Mouse (Mus musculus) hindbrain, embryonic 13.5 days (tissue): Measurements from ENCODE around the gene Gtf2i. TPM values are rescaled to one million over a fixed set of nuclear protein-coding genes. Genes with fewer than 3 reads are reported as not detected.
"Not testable (repeated sequence)": the region's sequence is repeated elsewhere in the genome, so short reads cannot be mapped to it uniquely, and the experiment has no call there.

Experiments used
- ATAC-seq: fragments of 200-750 bp; cut with Nextera tagmentation; 2 replicates; pipeline ENCODE4 v1.8.0; 2017; ENCODE audit warnings: moderate TSS enrichment; ENCODE audit not compliant: low FRiP score
- H3K27ac ChIP-seq: fragments of 300-500 bp; sonication (generic); 2 replicates; pipeline ENCODE4 v1.5.1; 2015; ENCODE audit warnings: inconsistent platforms, mild to moderate bottlenecking, moderate library complexity
- H3K27me3 ChIP-seq: fragments of 300-500 bp; sonication (generic); 2 replicates; pipeline ENCODE4 v1.6.1; 2015; ENCODE audit warnings: mild to moderate bottlenecking, inconsistent platforms
- H3K36me3 ChIP-seq: fragments of 300-500 bp; sonication (generic); 2 replicates; pipeline ENCODE4 v1.6.1; 2015; ENCODE audit warnings: mild to moderate bottlenecking, inconsistent platforms
- H3K4me1 ChIP-seq: fragments of 300-500 bp; sonication (generic); replicated peaks from 2 replicates; pipeline ENCODE4 v1.6.1; 2015; ENCODE audit warnings: inconsistent platforms
- H3K4me2 ChIP-seq: fragments of 300-500 bp; sonication (generic); 2 replicates; pipeline ENCODE4 v1.6.1; 2015; ENCODE audit warnings: inconsistent platforms, mild to moderate bottlenecking, moderate library complexity
- H3K4me3 ChIP-seq: fragments of 300-500 bp; sonication (generic); 2 replicates; pipeline ENCODE4 v1.5.1; 2015; ENCODE audit warnings: mild to moderate bottlenecking, inconsistent platforms
- H3K9ac ChIP-seq: fragments of 300-500 bp; sonication (generic); 2 replicates; pipeline ENCODE4 v1.6.1; 2015; ENCODE audit warnings: mild to moderate bottlenecking, inconsistent platforms
- H3K9me3 ChIP-seq: fragments of 300-500 bp; sonication (generic); 2 replicates; pipeline ENCODE4 v1.6.1; 2016; ENCODE audit warnings: inconsistent platforms
- WGBS: fragments of 180-500 bp; shearing (Covaris S2); methylation state at CpG from one replicate; pipeline ENCODE4 v1.1.7; 2015; 5-methylcytosine and 5-hydroxymethylcytosine counted together
- polyA plus RNA-seq: library from polyadenylated mRNA; unstranded; fragments of >200 nt; fragmentation: Nextera tagmentation; extraction: Ambion mirVana; gene quantifications from 2 replicates; pipeline ENCODE4 v1.2.1, GENCODE M21; 2015

Gtf2i gene
- polyA plus RNA-seq = 173 TPM in 2 replicates

GRCm38 (mm10) chr5:134314688-134315622 is at the start of gene Gtf2i:
Gtf2i (minus strand) TSS chr5:134314760.
- H3K4me3 ChIP-seq = peak within 1 kb of the TSS; percentile 84
- H3K4me1 ChIP-seq = peaks cover 39% of the 10 kb centered on the region
- ATAC-seq = peak; percentile 92
- under 1% methylated on average over 34 of the region's 40 CpGs for WGBS
- H3K9ac ChIP-seq = peak within 1 kb of the TSS; percentile 99
- peak within 1 kb of the TSS; percentile 100 for H3K27ac ChIP-seq
- peaks cover 16% of the 10 kb centered on the region for H3K36me3 ChIP-seq
- H3K9me3 ChIP-seq = no peaks in the 10 kb centered on the region
- no peaks in the 10 kb centered on the region for H3K27me3 ChIP-seq
- H3K4me2 ChIP-seq = peak within 1 kb of the TSS; percentile 82

- Histone ChIP-seq H3K4me2 (no peak overlapping the region), H3K27ac (no peak overlapping the region), H3K4me1 (no peaks in the 10 kb centered on the region), H3K9me3 (no peaks in the 10 kb centered on the region), H3K27me3 (no peaks in the 10 kb centered on the region), H3K9ac (no peak overlapping the region), H3K4me3 (no peak overlapping the region), H3K36me3 (peaks cover 63% of the 10 kb centered on the region)
- no peak for ATAC-seq
- WGBS = 93% methylated on average over 4 of the region's 4 CpGs
Measured at GRCm38 (mm10) chr5:134359101-134359500, 44.5 kb upstream of the Gtf2i start.

GRCm38 (mm10) chr5:134355372-134355771 is 40.8 kb upstream of the Gtf2i start:
- 94% methylated on average over 4 of the region's 4 CpGs for WGBS
- ATAC-seq = not testable (repeated sequence)

GRCm38 (mm10) chr5:134353117-134353516 is 38.6 kb upstream of the Gtf2i start:
- H3K4me3 ChIP-seq = no peak overlapping the region
- no peak overlapping the region for H3K27ac ChIP-seq
- no peaks in the 10 kb centered on the region for H3K9me3 ChIP-seq
- no peak for ATAC-seq
- no peak overlapping the region for H3K4me2 ChIP-seq
- H3K9ac ChIP-seq = no peak overlapping the region
- WGBS = 69% methylated on average over 4 of the region's 4 CpGs
- H3K27me3 ChIP-seq = no peaks in the 10 kb centered on the region
- peaks cover 5% of the 10 kb centered on the region; the same call in 1 of the 2 replicates for H3K4me1 ChIP-seq
- H3K36me3 ChIP-seq = peaks cover 11% of the 10 kb centered on the region

More at GRCm38 (mm10) chr5:134355372-134355771, 40.8 kb upstream of the Gtf2i start:
- not testable (repeated sequence) for H3K27me3 ChIP-seq, H3K9ac ChIP-seq, H3K4me2 ChIP-seq, H3K4me1 ChIP-seq, H3K27ac ChIP-seq, H3K9me3 ChIP-seq, H3K4me3 ChIP-seq
- H3K36me3 ChIP-seq = peaks cover 33% of the 10 kb centered on the region

- no peaks in the 10 kb centered on the region for H3K9me3 ChIP-seq
- H3K4me2 ChIP-seq = no peak overlapping the region
- peaks cover 5% of the 10 kb centered on the region for H3K36me3 ChIP-seq
- peaks cover 5% of the 10 kb centered on the region; the same call in 1 of the 2 replicates for H3K4me1 ChIP-seq
- no peak overlapping the region for H3K4me3 ChIP-seq
- H3K27ac ChIP-seq = no peak overlapping the region
- whole genome bisulfite sequencing = 86% methylated on average over 3 of the region's 3 CpGs
- H3K27me3 ChIP-seq = no peaks in the 10 kb centered on the region
- no peak for ATAC-seq
- H3K9ac ChIP-seq = no peak overlapping the region
Measured at GRCm38 (mm10) chr5:134352527-134353001, 38.0 kb upstream of the Gtf2i start.

- peak overlapping the region; percentile 31 for H3K4me2 ChIP-seq
- peaks cover 5% of the 10 kb centered on the region; the same call in 1 of the 2 replicates for H3K4me1 ChIP-seq
- H3K4me3 ChIP-seq = no peak overlapping the region
- no peaks in the 10 kb centered on the region for H3K9me3 ChIP-seq
- 14% methylated on average over 10 of the region's 10 CpGs for WGBS
- 0 out of 2 replicates have a peak, but pooled peaks have one; percentile 49 for ATAC-seq
- H3K27me3 ChIP-seq = no peaks in the 10 kb centered on the region
- H3K36me3 ChIP-seq = no peaks in the 10 kb centered on the region
- H3K9ac ChIP-seq = no peak overlapping the region
- H3K27ac ChIP-seq = no peak overlapping the region
Measured at GRCm38 (mm10) chr5:134350660-134351059, 36.1 kb upstream of the Gtf2i start.

GRCm38 (mm10) chr5:134347066-134347465 is 32.5 kb upstream of the Gtf2i start:
- no peak overlapping the region for H3K4me3 ChIP-seq
- no peaks in the 10 kb centered on the region for H3K27me3 ChIP-seq
- no peaks in the 10 kb centered on the region for H3K9me3 ChIP-seq
- peaks cover 5% of the 10 kb centered on the region; the same call in 1 of the 2 replicates for H3K4me1 ChIP-seq
- WGBS = 75% methylated on average over 2 of the region's 2 CpGs
- no peak overlapping the region for H3K9ac ChIP-seq
- no peak overlapping the region for H3K27ac ChIP-seq
- no peak overlapping the region for H3K4me2 ChIP-seq
- no peaks in the 10 kb centered on the region for H3K36me3 ChIP-seq
- ATAC-seq = no peak

- H3K9me3 ChIP-seq = no peaks in the 10 kb centered on the region
Measured at GRCm38 (mm10) chr5:134345449-134345848, 30.9 kb upstream of the Gtf2i start.

GRCm38 (mm10) chr5:134344076-134344475 is 29.5 kb upstream of the Gtf2i start:
- no peak overlapping the region for H3K9ac ChIP-seq
- no peak overlapping the region for H3K4me3 ChIP-seq
- no peaks in the 10 kb centered on the region for H3K27me3 ChIP-seq
- no peaks in the 10 kb centered on the region for H3K9me3 ChIP-seq
- H3K4me1 ChIP-seq = no peaks in the 10 kb centered on the region
- no peaks in the 10 kb centered on the region for H3K36me3 ChIP-seq
- no peak overlapping the region for H3K27ac ChIP-seq
- WGBS = 88% methylated on average over 8 of the region's 8 CpGs
- no peak for ATAC-seq
- H3K4me2 ChIP-seq = no peak overlapping the region

More at GRCm38 (mm10) chr5:134345449-134345848, 30.9 kb upstream of the Gtf2i start:
- Histone ChIP-seq H3K4me3 (no peak overlapping the region), H3K36me3 (no peaks in the 10 kb centered on the region), H3K4me1 (0 out of 2 replicates have a peak, but pooled peaks cover under 1% of the 10 kb centered on the region), H3K27ac (no peak overlapping the region), H3K4me2 (no peak overlapping the region), H3K27me3 (no peaks in the 10 kb centered on the region), H3K9ac (no peak overlapping the region)
- no peak for ATAC-seq
- 83% methylated on average over 9 of the region's 9 CpGs for WGBS

- not testable (repeated sequence) for H3K27me3 ChIP-seq, H3K4me3 ChIP-seq, ATAC-seq, H3K4me1 ChIP-seq, H3K27ac ChIP-seq, H3K4me2 ChIP-seq, H3K36me3 ChIP-seq, H3K9me3 ChIP-seq, H3K9ac ChIP-seq
- 97% methylated on average over 3 of the region's 4 CpGs for WGBS
Measured at GRCm38 (mm10) chr5:134343530-134343929, 29.0 kb upstream of the Gtf2i start.

GRCm38 (mm10) chr5:134342503-134343205 is 28.1 kb upstream of the Gtf2i start:
- no peak for ATAC-seq
- no peaks in the 10 kb centered on the region for H3K9me3 ChIP-seq
- WGBS = 87% methylated on average over 18 of the region's 18 CpGs

GRCm38 (mm10) chr5:134341721-134342120 is 27.2 kb upstream of the Gtf2i start:
- Histone ChIP-seq H3K9ac (no peak overlapping the region), H3K27ac (no peak overlapping the region), H3K4me2 (no peak overlapping the region), H3K9me3 (no peaks in the 10 kb centered on the region), H3K27me3 (no peaks in the 10 kb centered on the region), H3K4me1 (no peaks in the 10 kb centered on the region), H3K36me3 (no peaks in the 10 kb centered on the region), H3K4me3 (no peak overlapping the region)
- ATAC-seq = no peak
- WGBS = 88% methylated on average over 5 of the region's 5 CpGs

More at GRCm38 (mm10) chr5:134342503-134343205, 28.1 kb upstream of the Gtf2i start:
- H3K4me3 ChIP-seq = no peak overlapping the region
- H3K36me3 ChIP-seq = no peaks in the 10 kb centered on the region
- H3K4me1 ChIP-seq = no peaks in the 10 kb centered on the region
- H3K4me2 ChIP-seq = no peak overlapping the region
- no peaks in the 10 kb centered on the region for H3K27me3 ChIP-seq
- no peak overlapping the region for H3K27ac ChIP-seq
- no peak overlapping the region for H3K9ac ChIP-seq
